Comparison of ENCODE assay signal across 27 mouse cellular contexts in genomic region chr9:121785261-121785660, GRCm38 (mm10). TPM values are rescaled to one million over a fixed set of nuclear protein-coding genes. Genes with fewer than 3 reads are reported as not detected.
"Had no signal": no experiment of that assay in that cellular context is flagged by ENCODE, and none has a peak within 500 bp of the region (broad histone marks: within the 10 kb centered on the region; RNA-seq: fewer than 3 reads in every experiment).

No protein-coding gene starts in this region.

- ATAC-seq: hindbrain, embryonic 16.5 days; inflammation-experienced regulatory T-cells, adult 6 months; intestine, embryonic 15.5 days; intestine, postnatal 0 days; liver, embryonic 12.5 days had no signal

- DNase-seq: gastrocnemius, postnatal 14 days; heart, adult 18-20 months; heart, postnatal 10 days; heart, postnatal 4 days; kidney, adult 18-20 months; kidney, adult 8-10 months; kidney, postnatal 10 days; kidney, postnatal 36 days; layer of hippocampus, adult 9-11 months; left cerebral cortex, postnatal 4 days had no signal

- H3K4me3 ChIP-seq: heart, embryonic 10.5 days; heart, embryonic 12.5 days; hindbrain, embryonic 10.5 days; hindbrain, embryonic 12.5 days; intestine, embryonic 15.5 days; left cerebral cortex, adult 2 months; limb, embryonic 13.5 days; limb, embryonic 15.5 days; liver, embryonic 12.5 days had no signal

- H3K27ac ChIP-seq: heart, embryonic 10.5 days; hindbrain, embryonic 10.5 days; hindbrain, embryonic 12.5 days; hindbrain, embryonic 14.5 days; intestine, embryonic 15.5 days; left cerebral cortex, adult 2 months; limb, embryonic 13.5 days; limb, embryonic 15.5 days; liver, embryonic 12.5 days; liver, embryonic 14.5 days had no signal

RNA-seq across cellular contexts. Expression of gene Hhatl, which starts 7.0 kb away (rescaled TPM):
- total RNA-seq: granulocyte monocyte progenitor cell, adult 5-6 weeks; liver, adult 2 months had no signal

RNA-seq across cellular contexts. Expression of gene Zfp651, which starts 26.1 kb away (rescaled TPM):
- total RNA-seq: granulocyte monocyte progenitor cell, adult 5-6 weeks had no signal

RNA-seq across cellular contexts. Expression of gene Ccdc13, which starts 54.0 kb away (rescaled TPM):
- total RNA-seq: granulocyte monocyte progenitor cell, adult 5-6 weeks; heart, postnatal 10 days; heart, postnatal 25 days; heart, postnatal 4 days; liver, adult 2 months had no signal
